Mouse (Mus musculus) ES-Bruce4 (cell line): Measurements from ENCODE around the gene Lap3.

Experiments
- CTCF ChIP-seq: IDR thresholded peaks from one replicate; pipeline ENCODE4 v1.8.1; 2011; ENCODE audit warnings: low read depth, low read length
- EP300 ChIP-seq: IDR thresholded peaks from 2 replicates; pipeline ENCODE4 v1.6.1; 2011; ENCODE audit warnings: low read depth, low read length; ENCODE audit not compliant: insufficient read depth
- POLR2A ChIP-seq: IDR thresholded peaks from one replicate; pipeline ENCODE4 v1.8.1; 2011; ENCODE audit warnings: low read length; ENCODE audit not compliant: insufficient read depth

DNA sequence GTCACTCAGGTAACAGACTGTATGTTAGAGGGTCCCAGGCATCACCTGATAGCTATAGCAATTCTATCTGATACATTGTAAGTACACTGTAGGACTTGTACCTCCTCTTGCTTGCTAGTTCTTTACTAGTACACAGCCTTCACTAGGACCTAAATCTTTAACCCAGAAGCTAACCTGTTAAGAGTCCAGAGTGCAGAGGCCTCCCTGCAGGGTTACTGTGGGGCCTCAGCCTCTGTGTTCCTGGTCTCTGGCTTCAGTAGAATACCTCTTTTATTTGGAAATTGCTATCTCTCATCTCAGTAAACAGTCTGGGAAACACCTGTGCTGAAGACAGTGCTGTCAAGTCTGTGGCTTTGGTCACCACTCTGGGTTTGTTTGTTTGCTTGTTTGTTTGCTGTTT, 2.9 kb downstream of the Lap3 start:
- TF ChIP-seq CTCF, result no peak
- no peak for TF ChIP-seq POLR2A
- no peak for TF ChIP-seq EP300
